Mouse (Mus musculus) C2C12 (cell line): ENCODE results near the gene 3110001I22Rik.

ENCODE experiments used
- CEBPB ChIP-seq: IDR thresholded peaks from one replicate; pipeline ENCODE4 v1.6.1; 2011; ENCODE audit warnings: low read depth, mild to moderate bottlenecking, control low read depth, moderate library complexity
- CTCF ChIP-seq: IDR thresholded peaks from one replicate; pipeline ENCODE4 v1.5.1; 2011; ENCODE audit not compliant: control insufficient read depth, insufficient read depth, insufficient read length
- MAX ChIP-seq: IDR thresholded peaks from one replicate; pipeline ENCODE4 v1.6.1; 2011; ENCODE audit warnings: mild to moderate bottlenecking, control low read depth
- USF1 ChIP-seq: IDR thresholded peaks from one replicate; pipeline ENCODE4 v1.6.1; 2011; ENCODE audit warnings: low read depth, mild to moderate bottlenecking, control low read depth, moderate library complexity

DNA sequence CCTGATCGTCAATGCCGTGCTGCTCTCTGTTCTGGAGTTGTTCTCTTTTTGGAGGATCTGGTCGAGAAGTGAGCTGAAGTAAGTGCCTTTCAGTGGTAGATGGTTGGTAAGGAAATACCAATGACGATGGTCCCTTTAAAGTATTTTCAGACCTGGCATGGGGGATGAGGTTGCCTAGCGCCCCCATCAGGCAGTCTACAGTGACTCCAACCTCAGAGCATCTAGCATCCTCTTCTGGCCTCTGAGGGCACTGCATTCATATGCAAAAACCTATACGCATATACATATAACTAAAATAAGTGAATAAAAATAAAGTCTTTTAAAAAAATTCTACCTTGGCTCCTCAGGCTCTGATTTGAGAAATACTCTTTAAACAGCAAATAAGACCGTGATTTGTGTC is 27.3 kb downstream of the 3110001I22Rik start:
- TF ChIP-seq CTCF, result no peak
- TF ChIP-seq MAX, result no peak
- TF ChIP-seq USF1, result no peak
- TF ChIP-seq CEBPB, result no peak
